Mouse (Mus musculus) gastrocnemius, adult 18-20 months (tissue): ENCODE results near the gene Il13. TPM values are rescaled to one million over a fixed set of nuclear protein-coding genes. Genes with fewer than 3 reads are reported as not detected.

ENCODE experiments used
- DNase-seq: peaks from one replicate; pipeline ENCODE4 v3.0.0; 2021; ENCODE audit warnings: low spot score
- long read RNA-seq, 2 experiments: library from polyadenylated mRNA; stranded (forward); transcript quantifications; one replicate each; pipeline ENCODE4 v2.0.0; 2021
- total RNA-seq, 2 experiments: library from RNA; stranded (reverse); gene quantifications; 2 replicates each; pipeline ENCODE4 v1.2.3; 2021

Il13 gene
- total RNA-seq, result not detected
- long read RNA-seq, experiment 1, result 0 reads
- long read RNA-seq, experiment 2, result 0 reads

DNA sequence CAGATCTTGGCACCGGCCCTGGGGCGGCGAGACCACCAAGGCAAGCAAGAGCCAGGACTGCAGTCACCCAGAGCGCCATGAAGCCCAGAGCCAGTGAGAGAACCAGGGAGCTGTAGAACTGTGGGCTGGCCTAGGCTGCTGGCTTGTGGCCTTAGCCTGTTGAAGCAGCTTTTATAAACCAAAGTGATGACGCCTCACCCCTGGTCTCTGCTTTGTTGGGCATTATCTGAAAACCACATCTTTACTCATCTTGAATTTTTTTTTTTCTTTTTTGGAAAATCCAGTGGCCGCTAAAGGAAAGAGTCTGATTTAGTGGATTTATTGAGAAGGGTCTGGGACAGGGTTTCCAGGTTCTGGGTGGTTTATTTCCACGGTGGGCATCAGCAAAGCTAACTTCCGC, at the start of gene Il13:
Il13 (minus strand) TSS at position 147 of the 400 bp plus-strand sequence.
- DNase-seq, result no peak

DNA sequence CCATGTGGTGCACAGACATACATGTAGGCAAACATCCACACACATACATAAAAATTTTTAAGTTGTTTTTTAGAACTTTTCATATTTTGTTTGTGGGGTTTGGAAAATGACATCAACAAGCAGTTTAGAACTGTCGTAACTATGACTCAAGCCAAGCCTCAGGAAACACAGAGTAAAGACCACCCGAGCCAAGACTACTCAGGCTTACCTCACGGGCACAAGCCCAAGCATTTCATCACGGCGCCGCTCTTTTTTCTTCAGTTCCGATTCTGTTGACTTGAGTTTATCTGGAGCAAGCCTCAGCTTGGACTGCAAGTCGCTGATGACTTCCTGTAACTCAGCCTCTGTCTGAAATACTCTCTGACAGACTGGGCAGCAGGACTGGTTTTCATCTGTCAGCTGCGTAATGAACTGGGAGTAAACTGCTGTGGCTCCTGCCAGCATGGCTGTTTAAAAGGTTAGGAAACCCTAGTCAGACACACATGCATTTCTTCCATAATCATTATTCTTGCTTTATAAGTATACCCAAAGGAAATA, 48.6 kb upstream of the Il13 start:
- no peak for DNase-seq

DNA sequence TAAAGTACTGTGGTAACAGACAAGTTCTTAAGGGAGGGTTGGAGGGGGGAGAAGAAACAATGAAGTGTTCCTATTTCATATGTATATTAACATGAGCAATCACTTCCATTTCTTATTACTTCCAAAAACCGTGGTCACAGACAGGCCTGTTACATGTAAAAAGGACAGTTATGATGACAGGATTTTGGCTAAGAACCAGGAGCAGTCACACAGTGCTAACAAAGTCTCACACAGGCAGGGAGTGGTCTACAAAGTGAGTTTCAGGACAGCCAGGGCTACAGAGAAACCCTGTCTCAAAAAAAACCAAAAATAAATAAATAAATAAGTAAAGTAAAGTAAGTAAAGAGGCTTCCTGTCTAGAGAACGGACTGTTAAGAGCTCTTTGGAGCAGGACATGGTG, 47.7 kb upstream of the Il13 start:
- no peak for DNase-seq

DNA sequence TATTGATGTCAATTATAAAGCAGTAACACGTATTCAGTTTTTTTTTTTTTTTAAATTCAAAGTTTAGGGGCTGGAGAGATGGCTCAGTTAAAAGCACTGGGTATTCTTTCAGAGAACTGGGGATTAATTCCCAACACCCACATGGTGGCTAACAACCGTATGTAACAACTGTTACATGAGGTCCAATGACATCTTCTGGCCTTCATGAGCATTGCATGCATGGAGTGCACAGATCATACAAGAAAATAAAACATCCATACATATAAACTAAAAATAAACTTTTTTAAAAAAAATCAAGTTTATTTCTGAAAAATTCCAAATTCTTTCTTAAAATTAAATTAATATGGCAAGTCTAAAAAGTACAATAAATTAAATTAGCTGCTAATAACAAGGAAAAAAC, 47.2 kb upstream of the Il13 start:
- DNase-seq, result no peak

DNA sequence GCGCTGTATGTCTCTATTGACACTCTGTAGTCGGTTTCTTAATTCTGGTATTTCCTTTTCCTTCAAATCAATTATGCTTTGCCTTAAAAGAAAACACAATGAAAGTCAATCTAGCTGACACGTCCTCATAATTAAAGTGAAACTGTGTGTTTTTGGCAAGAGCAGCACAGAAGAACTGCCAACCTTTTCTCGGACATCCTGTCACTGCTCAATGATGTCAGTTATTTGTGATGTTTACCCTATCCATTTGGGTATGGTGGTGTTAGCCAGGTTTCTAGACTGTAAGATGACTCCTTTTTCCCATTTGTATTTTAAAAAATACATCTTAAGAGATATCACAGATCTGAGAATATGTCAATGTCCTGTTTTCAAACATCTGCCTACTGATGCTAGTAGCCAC, 45.6 kb upstream of the Il13 start:
- DNase-seq, result no peak

DNA sequence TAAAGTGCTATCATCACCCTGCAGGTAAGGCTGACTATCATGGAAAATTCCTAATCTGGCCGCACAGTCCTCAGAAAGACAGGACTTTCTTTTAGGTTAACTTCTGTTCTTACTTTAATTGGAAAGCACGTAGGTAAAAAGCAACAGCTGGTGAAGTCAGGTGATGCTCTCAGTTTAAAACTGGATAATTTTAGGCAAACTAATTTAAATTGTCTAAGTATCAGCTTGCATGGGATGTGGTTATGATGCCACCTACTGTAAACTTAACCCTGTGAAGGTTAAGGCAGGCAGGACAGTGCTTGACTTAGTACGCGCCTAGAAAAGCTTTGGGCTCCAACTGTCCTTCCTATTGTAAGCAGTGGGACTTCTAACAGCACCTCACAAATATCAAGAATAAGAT, 36.9 kb upstream of the Il13 start:
- DNase-seq, result no peak

DNA sequence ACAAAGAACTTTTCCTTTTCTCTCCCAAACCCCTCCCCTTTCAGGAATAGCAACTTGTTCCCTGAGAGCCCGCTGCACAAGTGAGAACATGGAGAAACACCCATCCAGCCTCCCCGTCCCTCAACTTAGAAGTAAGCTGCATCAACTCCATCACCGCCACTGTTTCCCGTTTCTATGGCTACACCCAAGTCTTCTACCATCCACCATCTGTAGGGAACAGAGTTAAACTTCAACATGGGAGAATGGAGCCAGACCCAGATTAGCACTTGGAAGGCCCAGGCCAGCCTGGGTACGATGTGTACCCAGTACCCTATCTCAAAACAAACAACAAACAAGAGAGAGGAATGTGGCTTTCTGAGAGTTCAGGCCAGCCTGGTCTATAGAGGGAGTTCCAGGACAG, 29.6 kb upstream of the Il13 start:
- DNase-seq, result no peak

DNA sequence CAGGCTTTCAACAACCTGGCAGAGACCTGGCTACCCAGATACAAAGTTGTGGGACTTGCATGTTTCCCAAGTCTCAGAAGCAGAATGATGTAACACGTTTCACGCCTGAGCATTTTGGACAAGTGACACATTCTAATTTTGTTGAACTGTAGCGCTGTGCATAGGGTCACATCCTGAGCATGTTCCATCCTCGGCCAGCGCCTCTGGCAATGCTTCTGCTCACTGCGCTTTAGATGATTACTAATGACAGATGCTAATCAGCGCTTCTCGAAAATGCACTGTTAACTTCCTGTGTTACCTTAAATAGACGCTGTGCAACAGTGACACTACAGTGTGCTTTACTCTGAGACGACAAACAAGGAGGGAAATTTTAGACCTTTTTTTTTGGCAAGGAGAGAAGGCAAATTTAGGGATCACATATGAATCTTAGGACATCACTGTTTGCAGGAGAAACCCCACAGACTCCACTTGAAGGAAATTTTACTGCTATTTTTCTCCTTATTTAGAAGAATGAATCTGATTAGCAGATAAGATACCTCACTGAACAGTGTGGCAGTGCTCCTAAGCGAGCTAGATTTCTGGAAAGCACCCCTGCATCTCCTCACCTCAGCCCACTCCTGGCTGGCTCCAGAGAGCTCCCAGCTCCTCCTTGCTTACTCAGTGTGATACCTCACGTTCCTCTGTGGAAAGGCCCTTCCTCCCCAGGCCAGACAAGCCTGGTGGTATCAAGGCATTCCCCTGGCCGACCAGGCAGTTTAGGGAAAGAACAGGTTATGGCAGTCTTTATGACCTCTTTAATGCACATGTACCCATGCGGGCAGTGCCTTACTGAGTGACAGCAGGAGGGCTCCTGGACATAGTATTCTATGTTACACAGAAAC, 28.5 kb upstream of the Il13 start:
- no peak for DNase-seq

DNA sequence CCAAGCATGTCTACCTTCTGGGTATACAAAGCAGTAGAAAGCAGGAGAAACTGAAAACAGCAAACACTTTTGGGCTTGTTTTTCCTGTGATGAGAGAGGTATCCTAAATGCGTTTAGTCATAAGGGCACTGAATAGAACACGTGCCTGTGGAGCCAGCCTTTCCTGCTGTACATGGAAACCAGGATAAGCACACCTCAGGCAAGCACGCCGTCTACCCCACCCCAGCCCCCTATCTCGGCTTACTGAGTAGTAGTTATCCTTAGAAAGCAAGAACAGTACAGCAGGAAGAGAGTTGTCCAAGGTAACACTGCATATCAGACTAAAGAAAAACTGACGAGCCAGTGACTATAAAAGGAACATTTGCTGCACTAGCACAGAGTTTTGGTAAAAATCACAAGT, 23.3 kb upstream of the Il13 start:
- no peak for DNase-seq

DNA sequence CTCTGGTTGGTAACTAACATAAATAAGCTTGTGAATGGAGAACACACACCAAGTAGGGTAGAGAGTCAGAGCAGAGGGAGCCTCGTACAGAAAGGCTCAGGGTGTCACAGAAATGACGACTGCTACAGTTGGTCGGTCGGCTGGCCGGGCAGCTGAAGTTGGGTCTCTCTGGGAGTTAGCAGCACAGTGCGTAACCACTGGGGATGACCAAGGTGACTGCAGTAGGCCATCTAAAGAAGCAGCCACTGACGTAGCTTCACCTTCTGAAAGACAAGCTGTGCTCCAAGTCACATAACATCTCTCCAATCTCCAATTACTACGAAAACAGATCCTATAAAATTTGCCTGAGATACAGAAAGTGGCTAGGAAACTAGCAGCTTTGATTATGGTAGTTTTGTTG, 22.9 kb upstream of the Il13 start:
- DNase-seq, result no peak

DNA sequence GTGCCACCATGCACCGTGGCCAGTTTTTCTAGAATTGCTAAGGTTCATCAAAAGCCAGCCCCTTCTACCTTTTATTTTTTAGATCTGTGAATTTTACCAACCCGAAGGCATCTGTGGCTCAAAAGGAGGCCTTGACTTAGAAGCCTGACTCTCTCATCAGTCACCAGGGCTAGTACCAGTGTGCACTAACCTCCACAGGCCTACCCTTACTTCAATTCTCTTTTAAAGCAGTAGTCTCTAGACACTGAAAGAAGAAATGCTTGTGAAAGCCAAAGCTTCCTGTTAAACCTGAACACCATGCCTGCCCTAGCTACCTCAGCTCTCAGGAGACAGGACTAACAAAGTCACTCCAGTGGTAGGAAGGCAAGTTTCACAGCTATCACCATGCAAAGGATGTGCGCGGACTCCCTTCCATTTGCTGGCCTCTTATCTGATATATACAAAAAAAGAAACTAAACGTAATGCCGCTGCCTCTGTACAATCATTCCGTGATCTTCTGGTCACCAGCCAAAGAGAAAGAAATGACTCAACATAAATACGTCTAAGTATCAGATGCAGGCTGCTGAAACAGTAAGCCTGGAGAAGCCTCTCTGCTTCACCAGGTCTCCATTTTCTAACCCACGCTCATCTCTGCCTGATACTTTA, 22.2 kb upstream of the Il13 start:
- no peak for DNase-seq

DNA sequence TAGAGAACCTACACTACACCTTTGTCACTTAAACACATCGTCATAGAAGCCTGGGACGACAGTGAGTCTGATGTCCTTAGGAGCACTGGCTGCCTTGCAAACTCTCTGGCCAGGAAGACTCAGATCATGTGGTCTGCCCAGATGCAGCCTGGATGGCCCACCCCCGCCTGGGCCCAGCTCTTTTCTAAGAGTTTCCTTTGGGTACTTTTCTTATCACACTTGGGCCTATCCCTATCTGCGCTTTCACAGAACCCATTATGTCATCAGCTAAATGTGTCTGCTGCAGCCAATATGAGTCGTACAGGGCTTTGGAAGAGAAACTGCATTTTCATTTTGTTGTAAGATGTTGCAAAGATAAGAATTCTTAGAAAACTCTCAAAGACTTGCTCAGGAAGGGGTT, 20.5 kb upstream of the Il13 start:
- no peak for DNase-seq

DNA sequence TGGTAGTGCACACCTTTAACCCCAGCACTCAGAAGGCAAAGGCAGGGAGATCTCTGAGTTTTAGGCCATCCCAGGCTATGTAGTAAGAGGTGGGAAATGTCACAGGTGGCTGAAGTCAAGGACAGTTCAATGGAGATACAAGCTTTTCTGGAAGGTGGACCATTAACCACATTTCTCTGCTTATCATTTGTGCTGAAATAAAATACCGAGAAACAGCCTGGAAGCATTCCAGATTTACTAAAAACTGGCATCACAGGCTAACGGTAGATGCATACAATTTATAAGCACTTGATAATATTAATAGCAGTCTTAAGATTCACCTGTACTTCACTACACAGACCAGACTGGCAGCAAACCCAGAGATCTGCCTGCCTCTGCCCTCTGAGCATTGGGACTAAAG, 17.9 kb upstream of the Il13 start:
- no peak for DNase-seq

DNA sequence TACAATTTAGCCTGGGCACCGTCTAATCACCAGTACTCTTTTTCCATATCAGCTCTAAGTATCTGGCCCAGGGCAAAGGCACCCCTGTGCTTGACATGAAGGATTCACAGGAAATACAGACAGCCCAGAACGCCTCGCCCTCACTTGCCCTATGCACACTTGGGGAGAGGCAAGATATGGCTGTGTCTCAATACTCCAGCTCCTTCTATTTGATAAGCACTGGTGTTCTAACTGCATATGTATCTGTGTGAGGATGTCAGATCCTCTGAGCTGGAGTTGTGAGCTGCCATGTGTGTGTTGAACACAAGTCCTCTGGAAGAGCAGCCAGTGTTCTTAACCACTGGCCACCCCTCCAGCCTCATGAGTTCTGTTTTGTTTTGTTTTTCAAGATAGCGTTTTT, 16.9 kb upstream of the Il13 start:
- no peak for DNase-seq

DNA sequence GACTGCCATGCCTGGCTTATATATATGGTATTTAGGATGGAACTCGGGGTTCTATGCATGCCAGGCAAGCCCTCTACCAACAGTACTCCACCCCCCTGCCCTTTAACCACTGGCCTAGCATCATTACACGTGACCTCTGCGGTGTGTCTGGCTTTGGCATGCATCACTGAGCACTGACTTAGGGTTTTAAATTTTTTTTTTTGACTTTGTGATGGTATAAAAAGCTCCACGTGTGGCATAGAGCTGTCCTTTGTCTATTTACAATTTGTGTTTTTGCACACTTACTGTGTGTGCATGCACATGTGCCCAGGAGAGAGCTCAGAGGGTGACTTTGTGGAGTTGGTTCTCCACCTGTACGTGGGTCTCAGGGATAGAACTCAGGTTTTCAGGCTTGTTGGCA, 9.5 kb upstream of the Il13 start:
- no peak for DNase-seq

DNA sequence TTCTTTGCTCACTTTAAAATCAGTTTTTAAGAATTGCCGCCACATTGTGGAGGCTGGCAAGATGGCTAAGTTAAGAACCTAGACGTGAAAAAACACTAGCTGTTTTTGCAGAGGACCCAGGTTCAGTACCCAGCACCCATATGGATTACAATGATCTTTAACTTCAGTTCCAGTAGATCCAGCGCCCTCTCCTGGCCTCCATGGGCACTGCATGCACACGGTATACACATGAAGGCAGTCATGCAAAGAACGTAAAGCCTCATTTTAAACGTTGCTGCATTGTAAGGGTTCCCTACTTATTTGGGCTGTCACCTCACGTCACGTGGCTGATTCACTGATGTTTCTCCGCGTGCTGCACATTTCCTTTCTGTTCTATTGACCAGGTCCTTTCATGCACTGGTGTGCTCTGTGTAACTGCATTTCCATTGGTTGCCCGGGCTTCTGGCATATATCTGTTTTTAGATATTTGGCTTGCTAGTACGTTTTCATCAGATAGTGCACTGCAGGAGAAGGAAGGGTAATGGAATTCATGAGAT, 8.3 kb upstream of the Il13 start:
- no peak for DNase-seq

DNA sequence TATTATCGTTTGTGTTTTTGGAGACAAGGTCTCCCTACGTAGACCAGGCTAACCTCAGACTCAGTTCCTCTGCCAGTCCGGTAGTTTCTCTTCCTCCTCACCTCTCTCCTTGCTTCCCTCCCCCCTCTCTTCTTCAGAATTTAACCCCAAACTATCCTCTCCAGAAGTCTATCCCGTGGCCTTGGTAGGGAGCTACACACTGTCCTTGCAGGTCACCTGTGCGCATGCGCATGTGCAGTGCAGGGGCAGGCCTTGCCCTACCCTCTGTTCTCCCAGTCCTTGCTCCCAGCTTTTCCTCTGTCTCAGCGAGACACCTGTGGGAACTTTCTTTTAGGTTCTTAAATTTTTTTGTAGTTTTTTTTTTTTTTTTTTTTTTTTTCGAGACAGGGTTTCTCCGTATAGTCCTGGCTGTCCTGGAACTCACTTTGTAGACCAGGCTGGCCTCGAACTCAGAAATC, 3.3 kb upstream of the Il13 start:
- no peak for DNase-seq

DNA sequence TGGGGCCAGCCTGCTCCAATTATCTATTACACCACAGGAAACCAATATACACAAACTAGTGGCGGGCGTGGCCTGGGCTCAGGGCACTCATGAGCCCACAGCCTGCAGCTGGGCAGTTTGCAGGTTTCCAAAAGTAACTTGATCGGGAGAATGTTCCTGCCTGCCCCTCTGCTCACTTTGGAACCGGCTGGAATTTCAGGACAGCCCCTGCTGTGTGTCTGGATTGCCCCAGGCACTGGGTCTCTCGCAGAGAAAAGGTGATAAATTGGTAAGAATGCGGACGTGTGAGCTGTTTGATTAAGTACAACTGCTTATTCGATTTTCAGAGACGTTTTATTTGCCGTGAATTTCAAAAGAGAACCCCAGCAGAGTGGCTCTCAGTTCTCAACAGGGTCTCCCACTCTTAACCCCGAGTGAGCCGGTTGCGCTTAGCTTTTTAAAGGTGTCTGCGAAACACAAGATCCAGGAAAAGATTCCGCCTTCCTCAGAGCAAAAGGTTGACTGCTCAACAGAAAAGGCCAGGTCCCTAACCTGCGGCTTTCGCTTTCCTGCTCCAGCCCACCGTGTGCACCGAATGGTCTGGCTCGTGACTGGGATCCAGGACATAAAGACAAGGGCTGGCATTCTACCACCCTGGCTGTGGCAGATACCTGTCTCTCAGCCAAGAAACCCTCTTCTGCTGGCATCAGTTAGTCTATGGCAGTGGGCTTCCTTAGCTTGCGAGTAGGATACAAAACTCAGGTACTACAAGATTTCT, 2.7 kb upstream of the Il13 start:
- DNase-seq, result no peak

DNA sequence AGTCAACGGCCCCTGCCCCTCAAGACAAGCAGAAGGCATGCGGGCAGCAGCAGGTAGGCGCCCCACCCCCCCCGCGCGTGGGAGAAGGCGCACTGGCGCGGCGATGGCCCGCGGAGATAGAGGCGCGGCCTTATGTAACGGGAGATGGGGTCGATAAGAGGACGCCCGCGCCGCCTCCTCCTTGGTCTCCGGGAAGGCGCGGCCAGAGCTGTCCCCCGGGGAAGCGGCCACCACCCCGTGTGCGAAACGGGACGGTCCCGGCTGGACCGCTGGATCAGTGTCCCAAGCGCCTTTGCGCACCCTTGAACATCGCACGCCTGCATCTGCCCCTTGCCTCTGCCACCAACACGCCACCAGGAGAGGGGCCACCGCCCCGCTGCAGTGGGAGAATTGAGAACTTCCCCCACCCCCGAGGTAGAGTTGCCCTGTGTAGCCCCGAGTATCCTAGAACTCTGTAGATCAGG, 1.7 kb upstream of the Il13 start:
- DNase-seq, result no peak

DNA sequence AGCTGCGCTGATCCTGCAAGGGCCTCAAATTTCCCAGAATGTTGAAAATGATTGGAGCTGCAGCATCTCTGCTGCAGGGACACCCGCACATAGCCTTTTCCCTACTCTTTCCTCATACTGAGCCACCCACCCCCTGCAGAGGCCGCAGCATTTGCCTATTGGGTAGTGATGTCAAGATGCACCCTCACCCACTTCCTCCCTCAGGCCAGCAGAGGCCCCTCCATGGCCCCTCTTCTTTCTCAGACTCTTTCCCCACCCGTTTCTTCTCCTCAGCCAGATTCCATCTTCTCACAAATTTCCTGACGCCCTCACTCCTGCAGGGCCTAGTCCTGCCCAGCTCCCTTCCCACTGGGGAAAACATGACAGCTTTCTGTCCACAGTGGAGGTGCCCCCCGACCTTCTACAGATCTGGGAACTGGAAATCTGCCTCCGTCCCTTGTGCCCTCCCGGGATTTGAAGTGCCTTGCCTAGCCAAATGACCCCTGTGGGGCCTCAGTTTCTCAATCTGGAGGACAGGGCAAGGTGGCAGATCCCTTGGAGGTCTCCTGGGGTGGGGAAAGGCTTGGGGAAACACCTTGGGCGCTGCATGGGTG, 1.2 kb upstream of the Il13 start:
- no peak for DNase-seq

DNA sequence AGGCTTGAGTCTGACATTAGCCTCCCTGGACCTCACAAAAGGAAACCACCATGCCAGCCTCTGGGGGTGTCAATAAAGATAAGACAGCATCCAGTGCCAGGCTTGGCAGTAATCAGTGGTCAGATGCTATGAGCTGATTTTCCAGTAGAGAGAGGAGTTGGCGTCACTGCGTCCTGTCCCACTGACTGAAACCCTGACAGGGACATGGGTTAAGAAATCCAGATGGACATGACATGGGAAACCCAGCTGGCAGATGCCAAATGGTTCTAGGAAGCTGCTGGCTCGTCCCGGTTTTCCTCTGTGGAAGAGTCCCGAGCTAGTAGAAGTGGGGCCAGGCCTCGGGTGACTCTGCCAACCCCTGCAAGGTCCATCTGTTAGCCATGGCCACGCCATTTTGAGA, 858 bp downstream of the Il13 start:
- no peak for DNase-seq
